Mouse (Mus musculus) limb, embryonic 12.5 days (tissue): Measurements from ENCODE around the gene Nsun5. TPM values are rescaled to one million over a fixed set of nuclear protein-coding genes. Genes with fewer than 3 reads are reported as not detected.
"Not testable (repeated sequence)": the region's sequence is repeated elsewhere in the genome, so short reads cannot be mapped to it uniquely, and the experiment has no call there.

ENCODE experiments used
- ATAC-seq: fragments of 200-750 bp; cut with Nextera tagmentation; 2 replicates; pipeline ENCODE4 v1.8.0; 2017; ENCODE audit warnings: low read depth, moderate TSS enrichment; ENCODE audit not compliant: insufficient number of reproducible peaks, insufficient read depth, low FRiP score, low TSS enrichment
- H3K27ac ChIP-seq: fragments of 300-500 bp; sonication (generic); 2 replicates; pipeline ENCODE4 v1.5.1; 2016; ENCODE audit warnings: mild to moderate bottlenecking, moderate library complexity
- H3K27me3 ChIP-seq: fragments of 300-500 bp; sonication (generic); 2 replicates; pipeline ENCODE4 v1.6.1; 2016; ENCODE audit warnings: mild to moderate bottlenecking, moderate library complexity
- H3K36me3 ChIP-seq: fragments of 300-500 bp; sonication (generic); 2 replicates; pipeline ENCODE4 v1.6.1; 2016; ENCODE audit warnings: mild to moderate bottlenecking, moderate library complexity
- H3K4me1 ChIP-seq: fragments of 300-500 bp; sonication (generic); replicated peaks from 2 replicates; pipeline ENCODE4 v1.6.1; 2016
- H3K4me2 ChIP-seq: fragments of 300-500 bp; sonication (generic); 2 replicates; pipeline ENCODE4 v1.6.1; 2016; ENCODE audit warnings: mild to moderate bottlenecking, moderate library complexity
- H3K4me3 ChIP-seq: fragments of 300-500 bp; sonication (generic); replicated peaks from 2 replicates; pipeline ENCODE4 v1.5.1; 2016; ENCODE audit warnings: mild to moderate bottlenecking
- H3K9ac ChIP-seq: fragments of 300-500 bp; sonication (generic); replicated peaks from 2 replicates; pipeline ENCODE4 v1.6.1; 2016; ENCODE audit warnings: mild to moderate bottlenecking, moderate library complexity
- H3K9me3 ChIP-seq: fragments of 300-500 bp; sonication (generic); 2 replicates; pipeline ENCODE4 v1.6.1; 2016; ENCODE audit warnings: mild to moderate bottlenecking, moderate library complexity
- WGBS: fragments of 180-500 bp; shearing (Covaris S2); methylation state at CpG from one replicate; pipeline ENCODE4 v1.1.7; 2016; 5-methylcytosine and 5-hydroxymethylcytosine counted together
- polyA plus RNA-seq: library from polyadenylated mRNA; unstranded; fragments of >200 nt; fragmentation: Nextera tagmentation; extraction: Ambion mirVana; gene quantifications from 2 replicates; pipeline ENCODE4 v1.2.1, GENCODE M21; 2016

Nsun5 gene
- polyA plus RNA-seq, 1 experiment from 2014 or later = 40.1 TPM

DNA sequence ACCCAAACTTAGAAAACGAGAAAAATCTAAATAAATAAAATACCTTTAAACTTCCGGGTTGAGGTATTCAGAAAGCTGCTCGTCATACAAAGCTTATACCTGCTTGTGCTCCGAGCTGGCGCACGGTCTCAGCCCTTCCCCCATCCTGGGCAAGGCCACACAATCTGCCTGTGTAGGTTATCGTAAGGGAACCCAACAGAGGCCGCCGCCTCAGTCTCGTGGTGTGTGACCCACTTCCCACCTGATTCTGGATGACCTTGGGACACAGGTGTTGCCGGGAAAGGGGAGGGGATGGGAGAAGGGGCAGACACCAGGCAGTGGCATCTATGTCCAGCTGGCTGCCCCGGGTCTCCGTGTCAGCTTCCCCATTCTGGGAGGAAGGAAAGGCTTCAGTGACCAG, 18.1 kb upstream of the Nsun5 start:
- Histone ChIP-seq H3K4me3 (no peak overlapping the region), H3K4me1 (no peaks in the 10 kb centered on the region), H3K27ac (no peak overlapping the region), H3K4me2 (no peak overlapping the region), H3K9me3 (peaks cover 16% of the 10 kb centered on the region; the same call in 1 of the 2 replicates), H3K27me3 (peaks cover 35% of the 10 kb centered on the region), H3K36me3 (no peaks in the 10 kb centered on the region), H3K9ac (no peak overlapping the region)
- no peak for ATAC-seq
- WGBS = 84% methylated on average over 13 of the region's 13 CpGs

DNA sequence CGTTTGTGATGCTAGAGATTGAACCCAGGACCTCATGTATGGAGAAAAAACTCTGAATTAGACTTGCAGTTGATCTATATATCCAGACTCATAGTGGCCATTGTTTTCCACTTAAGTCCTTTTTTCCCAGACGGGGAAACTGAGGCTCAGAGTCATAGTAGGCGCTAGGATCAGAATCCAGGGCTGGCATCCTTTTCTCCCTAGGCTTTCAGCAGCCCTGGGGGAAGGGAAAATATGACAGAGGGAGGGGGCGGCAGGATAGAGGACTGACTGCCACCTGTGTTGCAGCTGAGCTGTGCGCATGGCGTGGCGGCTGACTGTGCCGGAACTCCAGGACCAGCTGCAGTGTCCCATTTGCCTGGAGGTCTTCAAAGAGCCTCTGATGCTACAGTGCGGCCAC, 16.8 kb upstream of the Nsun5 start, which contains the start of gene Trim50:
Gene Trim50, plus strand, starts transcription at position 301 of the 400 bp plus-strand sequence.
- ATAC-seq = no peak
- Histone ChIP-seq H3K27ac (no peak within 1 kb of the TSS), H3K27me3 (peaks cover 37% of the 10 kb centered on the region), H3K4me3 (no peak within 1 kb of the TSS), H3K9ac (no peak within 1 kb of the TSS), H3K9me3 (peaks cover 16% of the 10 kb centered on the region; the same call in 1 of the 2 replicates), H3K36me3 (no peaks in the 10 kb centered on the region), H3K4me1 (no peaks in the 10 kb centered on the region), H3K4me2 (peak within 1 kb of the TSS; percentile 28)
- 52% methylated on average over 9 of the region's 9 CpGs for WGBS

DNA sequence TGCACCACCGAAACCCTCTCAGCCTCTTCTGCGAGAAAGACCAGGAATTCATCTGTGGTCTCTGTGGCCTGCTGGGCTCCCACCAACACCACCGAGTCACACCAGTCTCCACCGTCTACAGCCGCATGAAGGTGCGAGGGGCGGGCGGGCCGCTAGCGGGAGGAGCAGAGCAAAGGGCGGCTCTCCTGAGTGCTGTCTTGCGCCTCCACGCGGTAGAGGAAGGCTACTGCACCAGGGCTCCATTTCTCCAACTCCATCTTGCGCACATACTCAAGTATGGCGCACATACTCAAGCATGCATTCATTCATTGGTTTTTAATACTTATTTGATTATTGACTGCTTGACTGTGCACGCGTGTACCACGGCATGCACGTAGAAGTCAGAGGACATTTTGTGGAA, 16.2 kb upstream of the Nsun5 start:
- H3K9me3 ChIP-seq = peaks cover 16% of the 10 kb centered on the region; the same call in 1 of the 2 replicates
- H3K4me3 ChIP-seq = no peak overlapping the region
- H3K9ac ChIP-seq = no peak overlapping the region
- 14% methylated on average over 20 of the region's 20 CpGs for WGBS
- H3K27me3 ChIP-seq = peaks cover 37% of the 10 kb centered on the region
- ATAC-seq = no peak
- no peaks in the 10 kb centered on the region for H3K36me3 ChIP-seq
- H3K27ac ChIP-seq = no peak overlapping the region
- H3K4me1 ChIP-seq = no peaks in the 10 kb centered on the region
- peak overlapping the region; percentile 28 for H3K4me2 ChIP-seq

DNA sequence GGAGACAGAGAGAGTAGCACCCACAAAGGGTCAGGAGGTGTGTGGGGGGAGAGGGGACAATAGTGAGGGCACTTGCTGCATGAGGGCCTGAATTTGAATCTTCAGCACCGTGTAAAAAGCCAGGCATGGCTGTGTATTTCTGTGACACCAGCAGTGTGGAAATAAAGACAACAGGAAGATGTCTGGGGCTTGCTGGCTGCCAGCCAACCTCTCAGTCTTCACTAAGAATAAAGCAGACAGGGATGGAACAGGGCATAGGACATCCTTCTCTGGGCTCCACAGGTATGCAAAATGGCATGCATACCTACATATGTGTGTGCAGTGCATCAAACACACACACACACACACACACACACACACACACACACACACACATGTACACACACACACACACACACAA, 13.7 kb upstream of the Nsun5 start:
- Histone ChIP-seq H3K4me3 (no peak overlapping the region), H3K4me2 (no peak overlapping the region), H3K4me1 (no peaks in the 10 kb centered on the region), H3K9ac (no peak overlapping the region), H3K27me3 (peaks cover 37% of the 10 kb centered on the region), H3K27ac (no peak overlapping the region), H3K36me3 (no peaks in the 10 kb centered on the region), H3K9me3 (no peaks in the 10 kb centered on the region; the same call in 1 of the 2 replicates)
- no peak for ATAC-seq
- 53% methylated on average over 1 of the region's 1 CpGs for WGBS

- ATAC-seq = no peak
- Histone ChIP-seq H3K4me3 (no peak overlapping the region), H3K36me3 (no peaks in the 10 kb centered on the region), H3K9ac (no peak overlapping the region), H3K27me3 (peaks cover 26% of the 10 kb centered on the region), H3K4me1 (no peaks in the 10 kb centered on the region), H3K9me3 (no peaks in the 10 kb centered on the region; the same call in 1 of the 2 replicates), H3K27ac (no peak overlapping the region), H3K4me2 (no peak overlapping the region)
- 89% methylated on average over 2 of the region's 2 CpGs for WGBS
These were observed 12.2 kb upstream of the Nsun5 start for GRCm38 (mm10) chr5:135357556-135357955.

- ATAC-seq = no peak
- 87% methylated on average over 2 of the region's 2 CpGs for WGBS
- Histone ChIP-seq H3K9ac (no peak overlapping the region), H3K4me1 (no peaks in the 10 kb centered on the region), H3K4me3 (no peak overlapping the region), H3K4me2 (no peak overlapping the region), H3K27ac (no peak overlapping the region), H3K27me3 (peaks cover 12% of the 10 kb centered on the region; the same call in 1 of the 2 replicates), H3K9me3 (no peaks in the 10 kb centered on the region; the same call in 1 of the 2 replicates), H3K36me3 (no peaks in the 10 kb centered on the region)
These were observed 10.0 kb upstream of the Nsun5 start for GRCm38 (mm10) chr5:135359772-135360171.

DNA sequence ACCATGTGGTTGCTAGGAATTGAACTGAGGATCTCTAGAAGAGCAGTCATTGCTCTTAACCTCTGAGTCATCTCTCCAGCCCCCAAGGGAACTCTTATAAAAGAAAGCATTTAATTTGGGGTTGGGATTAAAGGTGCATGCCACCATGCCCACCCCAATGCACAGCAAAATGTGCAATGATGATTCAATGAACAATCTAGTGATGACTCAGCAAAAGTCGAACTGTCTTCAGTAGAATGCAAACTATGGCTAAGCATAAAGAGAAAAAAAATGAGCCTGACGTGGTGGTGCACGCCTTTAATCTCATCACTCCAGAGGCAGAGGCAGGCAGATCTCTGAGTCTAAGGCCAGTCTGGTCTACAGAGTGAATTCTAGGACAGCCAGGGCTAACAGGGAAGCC, 7.2 kb upstream of the Nsun5 start:
- no peaks in the 10 kb centered on the region for H3K36me3 ChIP-seq
- H3K4me3 ChIP-seq = no peak overlapping the region
- H3K27ac ChIP-seq = no peak overlapping the region
- ATAC-seq = no peak
- H3K4me2 ChIP-seq = no peak overlapping the region
- H3K9me3 ChIP-seq = no peaks in the 10 kb centered on the region; the same call in 1 of the 2 replicates
- 85% methylated on average over 3 of the region's 3 CpGs for WGBS
- no peak overlapping the region for H3K9ac ChIP-seq
- peaks cover 15% of the 10 kb centered on the region for H3K27me3 ChIP-seq
- H3K4me1 ChIP-seq = no peaks in the 10 kb centered on the region

DNA sequence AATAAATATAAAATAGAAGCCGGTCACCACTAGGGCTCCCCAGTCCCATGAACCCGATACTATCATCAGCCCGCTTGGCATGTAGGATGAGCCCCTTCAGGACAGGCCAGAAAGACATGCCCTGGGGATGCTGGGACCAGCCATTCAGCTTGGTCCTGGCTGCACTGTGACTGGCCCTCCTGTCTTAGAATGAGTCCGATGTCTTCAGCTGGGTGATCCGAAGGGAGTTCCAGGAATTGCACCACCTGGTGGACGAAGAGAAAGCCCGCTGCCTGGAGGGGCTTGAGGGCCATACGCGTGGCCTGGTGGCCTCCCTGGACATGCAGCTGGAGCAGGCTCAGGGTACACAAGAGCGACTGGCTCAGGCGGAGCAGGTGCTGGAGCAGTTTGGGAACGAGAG, 6.2 kb upstream of the Nsun5 start:
- H3K36me3 ChIP-seq = no peaks in the 10 kb centered on the region
- no peak overlapping the region for H3K4me2 ChIP-seq
- H3K4me1 ChIP-seq = no peaks in the 10 kb centered on the region
- 25% methylated on average over 12 of the region's 12 CpGs for WGBS
- ATAC-seq = no peak
- H3K4me3 ChIP-seq = no peak overlapping the region
- H3K9ac ChIP-seq = no peak overlapping the region
- H3K27ac ChIP-seq = no peak overlapping the region
- no peaks in the 10 kb centered on the region; the same call in 1 of the 2 replicates for H3K9me3 ChIP-seq
- H3K27me3 ChIP-seq = peaks cover 15% of the 10 kb centered on the region

GRCm38 (mm10) chr5:135367841-135368240, 1.9 kb upstream of the Nsun5 start:
- Histone ChIP-seq H3K27ac (no peak overlapping the region), H3K4me1 (peaks cover 12% of the 10 kb centered on the region), H3K36me3 (peaks cover 16% of the 10 kb centered on the region), H3K4me2 (no peak overlapping the region), H3K27me3 (peaks cover 15% of the 10 kb centered on the region), H3K9ac (no peak overlapping the region), H3K9me3 (no peaks in the 10 kb centered on the region), H3K4me3 (no peak overlapping the region)
- WGBS = 58% methylated on average over 6 of the region's 6 CpGs
- ATAC-seq = no peak

- Histone ChIP-seq H3K9me3 (no peaks in the 10 kb centered on the region), H3K4me1 (peaks cover 12% of the 10 kb centered on the region), H3K27me3 (peaks cover 15% of the 10 kb centered on the region), H3K27ac (no peak overlapping the region), H3K36me3 (peaks cover 21% of the 10 kb centered on the region), H3K4me2 (no peak overlapping the region), H3K9ac (no peak overlapping the region), H3K4me3 (no peak overlapping the region)
- ATAC-seq = no peak
- 76% methylated on average over 6 of the region's 6 CpGs for WGBS
These were observed 1.4 kb upstream of the Nsun5 start for GRCm38 (mm10) chr5:135368312-135368711.

DNA sequence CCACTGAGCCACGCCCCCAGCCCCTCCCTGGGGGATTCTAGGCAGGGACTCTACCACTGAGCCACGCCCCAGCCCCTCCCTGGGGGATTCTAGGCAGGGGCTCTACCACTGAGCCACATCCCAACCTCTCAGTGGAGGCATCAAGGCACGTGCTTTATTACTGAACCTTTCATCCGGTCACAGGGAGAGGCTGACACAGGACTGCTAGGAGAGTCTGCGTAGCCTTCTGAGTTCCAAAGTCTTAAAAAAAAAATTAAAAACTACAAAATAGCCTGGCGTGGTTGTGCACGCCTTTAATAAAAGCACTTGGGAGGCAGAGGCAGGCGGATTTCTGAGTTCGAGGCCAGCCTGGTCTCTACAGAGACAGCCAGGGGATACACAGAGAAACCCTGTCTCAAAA, 557 bp upstream of the Nsun5 start:
- 56% methylated on average over 9 of the region's 9 CpGs for WGBS
- not testable (repeated sequence) for ATAC-seq, H3K9me3 ChIP-seq, H3K27ac ChIP-seq
- peak overlapping the region; percentile 92 for H3K4me3 ChIP-seq
- peaks cover 12% of the 10 kb centered on the region for H3K4me1 ChIP-seq
- peak overlapping the region; percentile 90 for H3K9ac ChIP-seq
- H3K4me2 ChIP-seq = peak overlapping the region; percentile 86
- peaks cover 11% of the 10 kb centered on the region; the same call in 1 of the 2 replicates for H3K27me3 ChIP-seq
- peaks cover 29% of the 10 kb centered on the region for H3K36me3 ChIP-seq

GRCm38 (mm10) chr5:135371195-135371594, 1.4 kb downstream of the Nsun5 start:
- WGBS = 91% methylated on average over 13 of the region's 13 CpGs
- Histone ChIP-seq H3K9me3 (no peaks in the 10 kb centered on the region), H3K36me3 (peaks cover 49% of the 10 kb centered on the region), H3K9ac (0 out of 2 replicates have a peak overlapping the region, but pooled peaks have one; percentile 90), H3K27ac (no peak overlapping the region), H3K27me3 (0 out of 2 replicates have a peak, but pooled peaks cover 2% of the 10 kb centered on the region), H3K4me3 (0 out of 2 replicates have a peak overlapping the region, but pooled peaks have one; percentile 92), H3K4me2 (peak overlapping the region; percentile 86; the same call in 1 of the 2 replicates), H3K4me1 (peaks cover 12% of the 10 kb centered on the region)
- no peak for ATAC-seq
